Mouse (Mus musculus) spleen, postnatal 10 days (tissue): Measurements from ENCODE around the gene 4931406C07Rik.
"Not testable (repeated sequence)": the region's sequence is repeated elsewhere in the genome, so short reads cannot be mapped to it uniquely, and the experiment has no call there.

ENCODE experiments used
- DNase-seq, 2 experiments: peaks; one replicate each; pipeline ENCODE4 v3.0.0; 2021 to 2022; ENCODE audit warnings: low spot score in 2 of 2

4931406C07Rik gene

DNA sequence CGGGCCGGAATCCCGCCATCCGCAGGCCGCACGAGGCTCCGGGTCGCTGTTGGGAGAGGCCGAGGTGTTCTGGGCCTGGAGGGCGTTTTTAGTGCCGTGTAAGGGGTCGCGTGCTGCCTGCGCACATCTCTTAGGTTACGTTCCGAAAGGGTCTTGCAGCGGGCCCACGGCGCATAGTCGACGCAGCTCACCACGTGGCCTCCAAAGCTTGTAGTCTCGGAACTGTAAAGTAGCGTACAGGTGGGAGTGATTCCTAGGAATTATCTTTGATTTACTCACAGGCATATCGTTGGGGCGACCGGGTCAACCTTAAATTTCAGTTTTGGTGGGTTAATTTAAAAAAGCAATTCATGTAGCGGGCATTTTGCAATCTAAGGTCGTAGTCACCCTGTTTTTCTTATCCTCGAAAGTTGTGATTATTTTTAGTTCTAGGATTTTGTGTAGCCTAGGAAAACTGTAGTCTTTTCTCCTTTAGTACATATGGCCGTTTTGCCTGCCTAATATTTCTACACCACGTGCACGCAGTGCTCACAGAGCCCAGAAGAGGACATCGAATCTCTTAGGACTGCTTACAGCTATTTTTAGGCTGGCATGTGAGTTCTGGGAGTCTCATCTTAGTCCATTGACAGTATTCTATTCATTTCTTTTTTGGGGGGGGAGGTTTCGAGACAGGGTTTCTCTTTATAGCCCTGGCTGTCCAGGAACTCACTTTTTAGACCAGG, at the start of gene 4931406C07Rik:
4931406C07Rik (minus strand) TSS at position 51 of the 722 bp plus-strand sequence.
- no peak for DNase-seq

DNA sequence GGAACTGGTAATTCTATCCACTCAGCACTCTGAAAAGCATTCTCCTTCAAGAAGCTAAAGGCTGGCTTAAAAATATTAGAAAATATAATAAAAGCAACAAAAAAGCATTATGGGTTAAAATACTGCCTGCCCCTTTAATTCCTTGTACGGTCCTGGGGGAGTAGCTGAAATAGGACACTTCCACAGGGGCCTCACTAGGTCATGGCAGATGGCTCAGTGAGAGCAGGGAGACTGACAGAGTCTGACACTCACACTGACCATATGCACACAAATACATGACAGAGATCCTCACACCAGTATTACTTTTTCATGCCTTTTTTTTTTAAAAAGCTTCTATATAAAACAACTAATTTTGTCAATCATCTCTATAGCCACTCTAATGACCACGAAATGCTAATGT, 43.7 kb upstream of the 4931406C07Rik start:
- DNase-seq = no peak

DNA sequence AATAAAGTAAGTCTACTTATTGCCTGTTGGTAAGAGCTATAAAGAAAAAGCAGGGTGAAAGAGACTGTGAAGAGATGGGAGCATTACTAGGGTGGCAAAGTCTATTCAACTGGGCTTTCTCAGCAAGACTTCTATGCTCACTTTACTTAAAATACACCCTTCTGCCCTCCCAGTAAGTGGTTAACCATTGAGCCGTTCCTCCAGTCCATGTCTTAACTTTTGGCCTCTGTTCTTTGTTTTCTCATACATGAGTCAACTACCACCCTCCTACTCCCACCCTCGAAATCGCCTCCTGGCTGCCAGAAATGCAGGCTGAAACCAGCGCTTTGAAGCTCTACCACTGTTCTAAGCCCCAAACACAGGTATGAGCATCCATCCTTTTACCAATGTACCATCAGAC, 31.5 kb upstream of the 4931406C07Rik start:
- no peak for DNase-seq

DNA sequence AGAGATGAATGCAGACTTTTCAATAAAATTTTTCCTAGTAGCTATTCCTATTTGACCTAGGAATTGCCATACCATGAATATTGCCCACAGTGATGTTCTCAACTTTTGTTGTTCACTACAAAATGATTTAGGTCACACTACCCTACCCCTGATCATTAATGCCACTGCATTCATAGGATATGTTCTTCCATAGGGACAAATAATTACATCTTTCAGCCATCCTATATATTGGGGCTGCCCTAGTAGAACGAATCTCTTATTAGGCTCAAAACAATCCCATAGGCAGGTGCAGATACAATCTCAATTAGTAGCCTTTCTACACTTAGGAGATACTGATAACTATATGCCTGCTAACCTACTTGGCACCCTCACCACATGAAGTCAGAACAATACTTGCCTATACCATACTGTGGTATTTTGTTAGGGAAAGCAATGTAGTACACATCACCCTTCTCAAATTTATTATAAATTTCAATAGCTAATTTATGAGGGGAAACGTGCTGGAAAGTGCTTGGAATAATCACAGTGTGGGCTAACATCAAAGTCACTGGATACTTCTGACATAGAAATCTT, 12.0 kb upstream of the 4931406C07Rik start:
- no peak for DNase-seq

DNA sequence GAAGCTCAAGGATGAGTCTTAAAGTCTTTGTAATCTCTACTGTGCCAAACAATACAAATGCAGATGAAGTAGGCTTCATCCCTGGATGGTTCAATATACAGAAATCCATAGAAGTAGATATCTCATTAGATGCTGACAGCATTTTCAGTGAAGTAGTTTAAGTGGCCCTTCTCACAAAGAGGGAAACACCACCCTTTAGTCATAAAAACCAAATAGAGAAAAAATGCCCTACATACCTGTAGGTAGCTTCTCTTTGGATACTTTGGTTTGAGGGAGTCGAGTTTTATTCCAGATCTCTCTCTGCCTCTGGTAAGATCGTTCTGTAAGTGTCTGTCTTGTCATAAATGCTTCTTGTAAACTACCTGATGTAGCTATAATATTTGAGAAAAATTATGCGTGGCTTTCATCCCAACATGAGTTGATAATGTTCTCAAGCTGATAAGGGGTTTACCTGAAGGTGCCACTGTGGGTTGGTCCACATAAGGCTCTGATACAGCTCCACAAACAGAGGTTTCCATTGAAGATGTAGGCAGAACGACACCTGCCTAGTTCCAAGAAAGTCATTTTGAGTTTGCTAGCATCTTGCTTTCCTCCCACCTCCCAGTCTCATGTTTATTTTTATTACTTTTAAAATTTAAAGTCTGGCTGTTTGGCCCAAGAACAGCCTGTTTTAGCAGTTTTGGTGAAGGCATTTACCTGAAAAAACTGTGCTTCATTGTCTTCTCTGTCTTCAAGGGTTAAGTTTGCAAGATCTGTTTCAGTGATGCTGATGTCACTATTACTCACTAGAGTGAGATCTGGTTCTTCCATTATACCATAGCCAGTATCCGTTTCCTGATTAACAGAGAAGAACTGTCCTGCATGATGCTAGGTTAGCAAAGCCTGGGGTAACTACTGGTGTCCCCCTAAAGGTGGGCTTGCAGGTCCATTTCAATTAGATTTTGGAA, 11.2 kb upstream of the 4931406C07Rik start:
- no peak for DNase-seq

DNA sequence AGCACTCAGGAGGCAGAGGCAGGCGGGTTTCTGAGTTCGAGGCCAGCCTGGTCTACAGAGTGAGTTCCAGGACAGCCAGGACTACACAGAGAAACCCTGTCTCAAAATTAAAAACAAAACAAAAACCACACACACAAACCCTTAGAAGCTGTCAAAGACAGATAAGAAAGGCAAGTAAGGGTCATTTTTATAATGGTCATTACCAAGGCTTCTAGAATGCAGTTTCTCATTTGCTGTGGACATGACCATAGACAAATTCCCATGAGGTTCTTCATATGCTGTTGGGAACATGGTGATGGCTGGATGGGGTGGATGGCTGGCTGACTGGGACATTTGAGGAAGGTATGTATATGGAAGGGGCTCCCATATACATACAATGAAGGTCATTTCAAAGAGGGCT, 10.0 kb upstream of the 4931406C07Rik start:
- DNase-seq = not testable (repeated sequence)

DNA sequence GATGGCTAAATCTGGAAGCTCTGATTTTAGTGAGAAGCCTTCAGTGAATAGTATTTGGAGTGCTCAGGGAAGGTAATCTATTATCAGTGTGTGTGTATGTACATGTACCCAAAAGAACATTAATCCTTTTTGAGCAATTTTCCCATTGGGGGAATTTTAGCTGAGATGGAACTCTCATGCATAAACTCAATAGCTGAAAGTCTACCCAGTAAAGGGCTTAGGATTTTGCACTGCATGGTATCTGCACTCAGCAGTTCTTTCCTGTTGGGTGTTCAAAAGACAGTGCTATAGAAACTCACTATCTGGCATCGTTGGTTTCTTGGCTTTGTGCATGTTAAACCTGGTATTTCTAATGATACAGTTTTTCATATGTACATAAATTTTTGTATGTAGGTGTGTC, 8.4 kb upstream of the 4931406C07Rik start:
- no peak for DNase-seq

DNA sequence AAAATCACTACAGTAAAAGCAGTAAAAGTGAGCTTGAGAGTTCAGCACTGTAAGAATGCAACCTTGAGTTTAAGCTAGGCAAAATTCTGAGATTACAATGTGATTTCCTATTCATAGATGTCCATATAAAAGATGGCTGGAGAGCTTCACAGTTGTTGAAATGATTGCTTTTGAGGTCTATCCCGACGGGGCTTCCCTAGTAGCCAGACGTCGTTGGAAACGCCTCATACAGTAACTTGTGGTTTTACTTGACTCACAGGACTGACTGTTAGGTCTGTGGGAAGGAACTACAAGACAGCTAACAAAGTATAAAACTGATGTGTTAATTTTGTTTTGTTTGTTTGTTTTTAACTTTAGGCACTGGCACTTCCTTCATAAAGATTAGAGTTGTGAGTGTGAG, 7.4 kb upstream of the 4931406C07Rik start:
- no peak for DNase-seq

DNA sequence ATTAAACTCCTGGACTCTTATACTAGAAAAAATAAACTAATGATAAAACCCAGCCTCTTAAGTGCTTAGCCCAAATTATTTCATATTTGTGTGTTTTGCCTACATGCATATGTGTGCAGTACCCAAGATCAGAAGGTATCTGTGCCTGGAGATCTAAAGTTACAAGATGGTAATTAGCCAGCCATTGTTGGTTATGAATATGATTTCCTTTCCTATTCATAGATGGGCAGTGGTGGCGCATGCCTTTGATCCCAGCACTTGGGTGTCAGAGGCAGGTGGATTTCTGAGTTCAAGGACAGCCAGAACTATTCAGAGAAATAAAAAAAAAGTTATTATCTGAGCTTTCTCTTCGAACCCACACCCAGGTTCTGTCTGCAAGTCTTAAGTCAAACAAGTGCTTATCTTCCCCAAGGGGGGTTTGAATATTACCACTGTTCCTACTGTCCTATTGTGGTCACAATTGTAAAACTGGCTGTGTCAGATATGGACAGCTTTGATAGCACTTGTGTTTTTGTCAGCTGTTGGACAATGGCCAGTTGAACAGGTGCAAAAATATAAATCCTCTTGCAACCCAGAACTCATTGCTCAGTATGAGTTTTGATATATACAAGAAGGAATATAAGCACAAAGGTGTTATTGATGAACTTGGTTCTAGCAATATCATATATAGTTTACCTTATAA, 5.9 kb upstream of the 4931406C07Rik start:
- DNase-seq = no peak

DNA sequence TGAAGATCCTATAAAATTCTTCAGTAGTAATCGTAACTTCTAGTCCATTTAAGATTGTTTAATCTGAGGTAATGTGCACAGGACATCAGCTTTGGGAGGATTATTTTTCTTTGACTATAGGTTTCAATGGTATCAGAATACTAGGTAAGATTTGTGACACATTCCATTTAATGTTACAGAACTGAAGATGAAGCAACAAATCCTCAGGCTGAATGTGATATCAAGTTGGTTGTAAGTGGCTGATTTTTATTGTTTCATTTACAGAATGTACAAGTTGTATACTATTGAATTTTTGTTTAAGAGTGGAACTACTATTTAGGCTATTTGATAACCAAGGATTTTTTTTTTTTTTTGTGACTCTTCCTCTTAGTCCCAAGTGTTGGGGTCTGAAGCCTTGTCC, 3.9 kb upstream of the 4931406C07Rik start:
- DNase-seq = no peak

DNA sequence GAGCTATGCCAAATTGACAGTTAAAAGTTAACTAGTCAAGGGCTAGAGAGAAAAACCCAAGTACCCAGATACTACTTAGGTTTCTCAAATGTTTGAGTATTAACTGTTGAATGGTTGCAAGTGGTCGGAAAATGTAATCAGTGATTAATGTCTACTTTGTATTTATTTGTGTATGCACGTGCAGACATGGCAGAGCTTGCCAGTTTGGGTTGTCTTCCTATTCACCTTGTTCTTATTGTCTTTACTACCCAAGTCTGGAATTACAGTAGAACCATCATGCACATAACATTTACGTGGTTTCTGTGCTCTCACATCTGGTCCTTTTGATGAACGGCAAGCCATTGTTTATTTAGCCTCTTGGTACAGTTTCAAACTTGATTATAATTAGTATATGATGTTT, 3.2 kb upstream of the 4931406C07Rik start:
- DNase-seq = no peak

DNA sequence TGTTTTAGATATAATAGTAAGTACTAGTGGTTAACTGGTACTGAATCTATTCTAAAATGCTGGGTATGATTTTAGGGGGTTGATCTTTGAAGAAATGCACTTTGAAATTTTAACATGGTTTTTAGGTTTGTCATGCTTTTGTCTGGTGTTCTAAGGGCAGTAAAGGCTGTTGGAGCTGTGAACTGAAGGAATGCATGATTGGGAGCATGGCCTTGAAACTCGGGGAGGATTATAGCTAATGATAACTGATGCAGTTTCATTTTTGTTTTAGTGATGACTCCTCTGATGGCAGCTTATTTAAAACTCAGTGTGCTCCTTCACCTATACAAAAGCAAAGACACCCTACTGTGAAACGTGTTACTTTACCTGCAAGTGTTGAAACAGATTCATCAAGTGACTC, 2.0 kb upstream of the 4931406C07Rik start:
- no peak for DNase-seq

DNA sequence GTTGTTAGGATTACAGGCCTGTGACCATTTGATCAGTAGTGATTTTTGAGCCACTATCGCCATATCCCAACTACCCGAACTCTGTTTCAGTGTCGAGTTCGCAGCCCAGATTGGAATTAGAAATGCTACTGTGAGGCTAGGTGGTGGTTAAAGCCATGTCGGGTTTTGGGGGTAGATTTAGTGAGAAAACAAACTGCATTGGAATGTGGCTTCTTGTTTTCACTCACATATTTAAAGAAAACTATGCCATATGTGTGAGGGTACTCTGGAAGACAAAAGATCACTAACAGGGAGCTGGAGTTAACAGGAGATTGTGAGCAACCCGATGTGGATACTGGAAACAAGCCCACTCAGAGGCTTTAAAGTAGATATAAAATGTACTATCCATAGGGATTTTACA, 1.0 kb upstream of the 4931406C07Rik start:
- DNase-seq = no peak

DNA sequence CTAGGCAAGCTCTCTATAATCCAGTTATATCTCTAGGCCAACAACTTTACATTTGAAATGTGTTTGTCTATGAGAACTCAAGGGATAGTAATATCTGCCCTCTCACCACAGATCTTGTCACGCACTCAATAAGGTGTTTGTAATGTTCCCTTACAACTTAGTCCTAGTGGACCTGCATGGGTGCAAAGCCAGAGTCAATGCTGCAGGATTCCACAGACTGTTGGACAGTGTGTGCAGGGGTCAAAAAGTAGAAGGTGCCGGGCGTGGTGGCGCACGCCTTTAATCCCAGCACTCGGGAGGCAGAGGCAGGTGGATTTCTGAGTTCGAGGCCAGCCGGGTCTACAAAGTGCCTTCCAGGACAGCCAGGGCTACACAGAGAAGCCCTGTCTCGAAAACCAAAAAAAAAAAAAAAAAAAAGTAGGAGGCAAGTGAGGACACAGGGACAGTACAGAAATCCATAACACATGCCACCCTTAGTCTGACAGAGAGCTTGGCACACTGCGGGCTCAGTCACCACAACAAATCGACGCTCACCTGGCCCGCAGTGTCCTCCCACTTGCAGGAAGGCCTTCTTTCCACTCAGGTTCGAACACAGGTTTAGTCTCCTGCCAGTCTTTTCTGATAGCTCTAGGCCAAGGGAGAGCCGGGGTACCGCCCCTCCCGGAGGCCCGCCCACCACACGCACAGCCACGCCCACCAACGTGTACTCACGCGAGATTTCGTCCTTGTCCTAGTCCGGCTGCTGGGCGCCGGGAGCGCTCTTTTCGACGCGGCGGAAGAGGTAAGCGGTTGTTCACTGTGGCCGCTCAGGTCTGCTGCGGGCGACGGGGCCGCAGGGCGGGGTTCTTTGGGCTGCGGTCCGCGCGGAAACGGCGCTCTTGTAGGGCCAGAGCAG, 498 bp downstream of the 4931406C07Rik start, which contains the start of gene Taf1d:
Taf1d (plus strand) TSS at position 712 of the 895 bp plus-strand sequence.
- DNase-seq = peak; percentile 99

DNA sequence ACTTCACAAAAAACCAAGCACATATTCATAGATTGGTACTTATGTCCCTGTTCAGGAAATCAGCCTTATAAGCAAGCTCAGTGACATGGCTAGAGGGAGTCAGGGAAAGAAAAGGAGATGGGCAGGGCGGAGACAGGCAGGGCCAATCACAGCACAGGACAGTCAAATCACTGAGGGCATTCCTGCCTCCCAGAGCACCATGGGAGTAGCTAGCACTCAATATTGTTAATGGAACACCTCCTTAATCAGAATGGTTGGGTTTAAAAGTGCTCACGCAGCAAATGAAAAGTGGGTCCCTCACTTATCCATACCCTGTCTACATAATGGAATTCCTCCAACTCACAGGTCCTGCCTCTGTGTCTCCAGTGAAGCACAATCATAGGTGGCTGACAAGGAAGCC, 3.4 kb downstream of the 4931406C07Rik start:
- no peak for DNase-seq

DNA sequence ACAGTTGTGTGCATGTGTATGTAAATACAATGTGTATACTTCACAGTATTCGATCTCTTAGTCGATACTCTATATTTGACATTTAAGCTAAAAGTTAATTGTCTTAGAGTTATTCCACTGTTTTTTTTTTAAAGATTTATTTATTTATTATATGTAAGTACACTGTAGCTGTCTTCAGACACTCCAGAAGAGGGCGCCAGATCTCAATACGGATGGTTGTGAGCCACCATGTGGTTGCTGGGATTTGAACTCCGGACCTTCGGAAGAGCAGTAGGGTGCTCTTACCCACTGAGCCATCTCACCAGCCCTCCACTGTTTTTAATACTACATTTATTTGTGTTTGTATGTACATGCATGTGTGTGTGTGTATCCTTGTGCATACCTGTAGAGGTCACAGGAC, 4.2 kb downstream of the 4931406C07Rik start:
- DNase-seq = not testable (repeated sequence)

DNA sequence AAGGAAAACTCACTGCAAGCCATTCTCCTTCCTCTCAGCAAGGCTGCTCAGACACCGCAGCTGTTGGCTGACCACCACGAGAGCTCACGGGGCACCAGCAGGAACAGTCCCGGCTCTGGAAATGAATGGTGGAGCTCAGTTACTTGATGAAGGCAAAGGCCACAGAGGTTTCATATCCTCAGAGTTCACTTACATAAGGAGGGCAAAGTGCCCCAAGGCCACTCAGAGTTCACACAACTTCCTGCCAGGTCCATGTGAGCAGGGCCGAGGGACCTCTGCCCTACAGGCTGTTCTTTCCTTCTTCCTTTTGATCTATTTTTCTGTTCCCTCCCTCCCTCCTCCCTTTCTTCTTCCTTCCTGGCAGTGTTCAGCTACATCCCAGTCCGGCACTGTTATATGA, 4.8 kb downstream of the 4931406C07Rik start:
- no peak for DNase-seq

DNA sequence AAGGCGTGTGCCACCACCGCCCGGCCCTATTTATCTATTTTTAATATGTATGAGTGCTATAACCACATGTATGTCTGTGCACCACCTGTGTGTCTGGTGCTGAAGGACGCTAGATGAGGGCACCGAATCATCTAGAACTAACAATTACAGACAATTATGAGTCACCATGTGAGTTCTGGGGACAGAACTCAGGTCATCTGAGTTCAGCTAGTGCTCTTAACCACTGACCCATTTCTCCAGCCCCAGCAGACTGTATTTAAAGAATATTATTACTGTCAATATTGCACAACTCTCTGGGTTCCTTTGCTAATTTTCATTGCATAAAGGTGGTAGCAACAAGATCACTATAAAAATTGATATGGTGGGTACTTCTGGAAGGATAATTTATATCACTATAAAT, 6.2 kb downstream of the 4931406C07Rik start:
- no peak for DNase-seq

DNA sequence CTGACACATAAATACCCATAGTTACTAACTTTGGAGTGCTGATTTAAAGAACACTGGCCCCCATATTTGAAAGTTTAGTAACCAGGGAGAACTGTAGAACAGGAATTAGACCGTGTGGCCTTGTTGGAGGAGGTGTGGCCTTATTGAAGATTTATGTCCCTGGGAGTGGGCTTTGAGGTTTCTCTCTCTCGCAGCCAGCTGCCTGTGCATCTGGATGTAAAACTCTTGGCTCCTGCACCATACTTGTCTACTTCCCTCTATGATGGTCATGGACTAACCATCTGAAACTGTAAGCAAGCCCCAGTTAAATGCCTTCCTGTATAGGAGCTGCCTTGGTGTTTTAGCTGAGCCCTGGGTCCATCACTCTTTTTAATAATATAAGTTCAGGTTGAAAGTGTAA, 7.8 kb downstream of the 4931406C07Rik start:
- DNase-seq = no peak

DNA sequence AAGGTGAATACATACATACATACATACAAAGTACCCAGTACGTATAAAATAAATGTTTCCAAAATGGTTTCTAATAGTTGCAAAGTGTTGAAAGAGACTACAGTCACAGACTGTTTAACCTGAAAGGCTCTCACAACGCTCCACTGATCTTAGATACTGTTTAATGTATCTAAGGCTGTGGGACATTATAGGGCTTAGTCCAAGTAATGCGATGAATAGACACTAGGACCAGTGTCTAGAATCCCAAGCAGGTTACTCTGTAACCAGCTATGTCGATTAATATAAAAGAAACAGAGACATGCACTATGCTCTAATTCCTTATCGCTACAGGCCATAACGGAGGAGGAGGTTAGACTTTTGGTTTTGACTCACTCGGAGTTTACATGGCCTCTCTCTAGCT, 9.1 kb downstream of the 4931406C07Rik start:
- DNase-seq = no peak

DNA sequence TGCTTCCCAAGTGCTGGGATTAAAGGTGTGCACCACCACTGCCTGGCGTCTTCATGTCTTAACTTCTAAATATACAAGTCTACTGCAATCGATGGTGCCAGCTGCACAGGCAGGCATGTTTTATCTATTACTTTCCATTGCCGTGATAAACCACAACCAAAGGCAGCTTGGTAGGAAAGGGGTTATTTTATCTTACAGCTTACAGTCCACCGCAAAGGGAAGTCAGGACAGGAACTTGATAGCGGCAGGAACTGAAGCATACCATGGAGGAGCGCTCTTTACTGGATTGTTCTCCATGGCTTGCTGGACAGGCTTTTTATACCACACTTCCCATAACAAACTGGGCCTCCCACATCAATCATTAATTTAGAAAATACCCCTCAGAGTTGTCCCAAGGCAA, 17.0 kb downstream of the 4931406C07Rik start:
- no peak for DNase-seq
